Mouse (Mus musculus): ENCODE measurements around the gene Adssl1.

DNA sequence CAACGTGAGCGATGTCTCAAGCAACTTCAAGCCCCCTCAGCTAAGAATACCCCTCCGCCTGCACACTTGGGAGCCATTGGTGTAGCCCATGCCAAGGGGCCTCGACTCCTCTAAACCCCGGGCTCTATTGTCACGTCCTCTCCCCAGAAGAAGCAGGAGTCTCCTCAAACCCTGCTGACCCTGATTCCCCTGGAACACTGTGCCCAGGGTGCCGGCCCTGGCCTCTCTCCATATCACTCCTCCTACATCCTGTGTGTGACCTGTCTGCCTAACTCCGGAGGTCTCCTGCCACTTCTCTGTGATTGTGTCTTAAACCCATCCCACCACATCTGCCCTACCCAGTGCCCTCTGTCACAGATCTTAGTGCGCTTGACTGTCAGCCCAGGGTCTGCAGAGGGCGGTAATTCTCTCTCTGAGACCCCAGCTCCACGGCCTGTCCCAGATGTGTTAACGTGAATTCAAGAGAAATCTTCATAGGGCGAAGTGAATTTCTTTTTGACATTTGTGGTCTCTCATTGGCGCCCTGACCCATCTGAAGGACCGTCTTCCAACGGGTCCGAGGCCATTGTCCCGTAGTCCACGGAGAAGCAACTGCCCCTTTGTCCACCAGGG, 58.2 kb downstream of the Adssl1 start:
- TF ChIP-seq CTCF (IDR thresholded peaks at IDR 0.05; ENCODE audit: low read depth), result no peak
- no peak for TF ChIP-seq EP300 (IDR thresholded peaks at IDR 0.05; ENCODE audit: low read depth)
